Mouse (Mus musculus): ENCODE results near the gene Afap1.

Gene Afap1

GRCm38 (mm10) chr5:35893093-35893804, at the start of gene Afap1:
Gene Afap1 (plus strand): TSS chr5:35893319.
- DNase-seq (ENCODE audit: low spot score in 2 of 2) = peak; percentile 97 to 98

- DNase-seq (ENCODE audit: low spot score in 2 of 2) = no peak
Measured at GRCm38 (mm10) chr5:35851485-35851884, 41.6 kb upstream of the Afap1 start.

GRCm38 (mm10) chr5:35853463-35853862, 39.7 kb upstream of the Afap1 start:
- no peak for DNase-seq (ENCODE audit: low spot score in 2 of 2)

- DNase-seq (ENCODE audit: low spot score in 2 of 2) = no peak
Measured at GRCm38 (mm10) chr5:35856245-35856644, 36.9 kb upstream of the Afap1 start.

- DNase-seq (ENCODE audit: low spot score in 2 of 2) = no peak
Measured at GRCm38 (mm10) chr5:35858069-35858468, 35.0 kb upstream of the Afap1 start.

GRCm38 (mm10) chr5:35861456-35861855, 31.7 kb upstream of the Afap1 start:
- DNase-seq (ENCODE audit: low spot score in 2 of 2) = no peak

GRCm38 (mm10) chr5:35869973-35870372, 23.1 kb upstream of the Afap1 start:
- DNase-seq (ENCODE audit: low spot score in 2 of 2) = no peak

GRCm38 (mm10) chr5:35870408-35871012, 22.6 kb upstream of the Afap1 start:
- DNase-seq (ENCODE audit: low spot score in 2 of 2) = peak; percentile 56 to 60

GRCm38 (mm10) chr5:35873382-35873781, 19.7 kb upstream of the Afap1 start:
- DNase-seq (ENCODE audit: low spot score in 2 of 2) = no peak

GRCm38 (mm10) chr5:35876236-35876635, 16.9 kb upstream of the Afap1 start:
- DNase-seq (ENCODE audit: low spot score in 2 of 2) = no peak

GRCm38 (mm10) chr5:35879199-35879598, 13.9 kb upstream of the Afap1 start:
- peak; percentile 68 to 80 for DNase-seq (ENCODE audit: low spot score in 2 of 2)

GRCm38 (mm10) chr5:35882391-35882790, 10.7 kb upstream of the Afap1 start:
- DNase-seq (ENCODE audit: low spot score in 2 of 2) = no peak

- DNase-seq (ENCODE audit: low spot score in 2 of 2) = no peak
Measured at GRCm38 (mm10) chr5:35884262-35884661, 8.9 kb upstream of the Afap1 start.

GRCm38 (mm10) chr5:35884689-35885088, 8.4 kb upstream of the Afap1 start:
- DNase-seq (ENCODE audit: low spot score in 2 of 2) = no peak

- no peak for DNase-seq (ENCODE audit: low spot score in 2 of 2)
Measured at GRCm38 (mm10) chr5:35888959-35889358, 4.2 kb upstream of the Afap1 start.

- no peak for DNase-seq (ENCODE audit: low spot score in 2 of 2)
Measured at GRCm38 (mm10) chr5:35889641-35890040, 3.5 kb upstream of the Afap1 start.

GRCm38 (mm10) chr5:35890985-35891730, 2.0 kb upstream of the Afap1 start:
- no peak for DNase-seq (ENCODE audit: low spot score in 2 of 2)

- DNase-seq (ENCODE audit: low spot score in 2 of 2) = no peak
Measured at GRCm38 (mm10) chr5:35892363-35892762, 756 bp upstream of the Afap1 start.

GRCm38 (mm10) chr5:35893805-35894260, 714 bp downstream of the Afap1 start:
- DNase-seq (ENCODE audit: low spot score in 2 of 2) = no peak

GRCm38 (mm10) chr5:35894295-35895047, 1.4 kb downstream of the Afap1 start:
- DNase-seq (ENCODE audit: low spot score in 2 of 2) = no peak

GRCm38 (mm10) chr5:35895926-35896325, 2.8 kb downstream of the Afap1 start:
- no peak for DNase-seq (ENCODE audit: low spot score in 2 of 2)

GRCm38 (mm10) chr5:35896556-35896955, 3.4 kb downstream of the Afap1 start:
- no peak for DNase-seq (ENCODE audit: low spot score in 2 of 2)
